ENCODE assay signal across 21 mouse cellular contexts in genomic region chr1:52571674-52572073, GRCm38 (mm10).
"Had no signal": no experiment of that assay in that cellular context is flagged by ENCODE, and none has a peak within 500 bp of the region (broad histone marks: within the 10 kb centered on the region; RNA-seq: fewer than 3 reads in every experiment).

No protein-coding gene starts in this region.

- ATAC-seq: liver, embryonic 12.5 days; midbrain, embryonic 13.5 days; midbrain, embryonic 16.5 days had no signal

- H3K27ac ChIP-seq: limb, embryonic 12.5 days; liver, embryonic 12.5 days; liver, embryonic 15.5 days; midbrain, embryonic 10.5 days; midbrain, embryonic 13.5 days; neural tube, embryonic 13.5 days; stomach, embryonic 15.5 days had no signal

- H3K36me3 ChIP-seq: limb, embryonic 12.5 days; liver, embryonic 12.5 days; liver, embryonic 15.5 days; midbrain, embryonic 10.5 days; midbrain, embryonic 13.5 days; neural tube, embryonic 13.5 days; stomach, embryonic 15.5 days had no signal

- H3K9me3 ChIP-seq: limb, embryonic 12.5 days; liver, embryonic 12.5 days; liver, embryonic 15.5 days; midbrain, embryonic 10.5 days; midbrain, embryonic 13.5 days; neural tube, embryonic 13.5 days; stomach, embryonic 15.5 days had no signal

- DNase-seq: kidney, adult 18-20 months; kidney, adult 9 months; kidney, postnatal 14 days; kidney, postnatal 4 days; liver; lung, adult 2 months; retina, postnatal 1 day; right cerebral cortex, postnatal 25 days; spleen, adult 18-20 months; thymus, adult 18-20 months; thymus, postnatal 36 days had no signal

- H3K4me3 ChIP-seq: limb, embryonic 12.5 days; liver, embryonic 12.5 days; liver, embryonic 15.5 days; megakaryocyte, embryonic 14.5 days; midbrain, embryonic 10.5 days; midbrain, embryonic 13.5 days; myocyte; neural tube, embryonic 13.5 days; stomach, embryonic 15.5 days had no signal

- H3K27me3 ChIP-seq: limb, embryonic 12.5 days; liver, embryonic 12.5 days; liver, embryonic 15.5 days; megakaryocyte, embryonic 14.5 days; midbrain, embryonic 13.5 days; neural tube, embryonic 13.5 days; stomach, embryonic 15.5 days had no signal

- H3K4me2 ChIP-seq: limb, embryonic 12.5 days; liver, embryonic 12.5 days; liver, embryonic 15.5 days; midbrain, embryonic 13.5 days; neural tube, embryonic 13.5 days; stomach, embryonic 15.5 days had no signal

- H3K9ac ChIP-seq: limb, embryonic 12.5 days; liver, embryonic 12.5 days; liver, embryonic 15.5 days; midbrain, embryonic 13.5 days; neural tube, embryonic 13.5 days; stomach, embryonic 15.5 days had no signal

- H3K4me1 ChIP-seq: limb, embryonic 12.5 days; liver, embryonic 12.5 days; liver, embryonic 15.5 days; midbrain, embryonic 10.5 days; midbrain, embryonic 13.5 days; neural tube, embryonic 13.5 days; stomach, embryonic 15.5 days had no signal
